In the genomic region with DNA sequence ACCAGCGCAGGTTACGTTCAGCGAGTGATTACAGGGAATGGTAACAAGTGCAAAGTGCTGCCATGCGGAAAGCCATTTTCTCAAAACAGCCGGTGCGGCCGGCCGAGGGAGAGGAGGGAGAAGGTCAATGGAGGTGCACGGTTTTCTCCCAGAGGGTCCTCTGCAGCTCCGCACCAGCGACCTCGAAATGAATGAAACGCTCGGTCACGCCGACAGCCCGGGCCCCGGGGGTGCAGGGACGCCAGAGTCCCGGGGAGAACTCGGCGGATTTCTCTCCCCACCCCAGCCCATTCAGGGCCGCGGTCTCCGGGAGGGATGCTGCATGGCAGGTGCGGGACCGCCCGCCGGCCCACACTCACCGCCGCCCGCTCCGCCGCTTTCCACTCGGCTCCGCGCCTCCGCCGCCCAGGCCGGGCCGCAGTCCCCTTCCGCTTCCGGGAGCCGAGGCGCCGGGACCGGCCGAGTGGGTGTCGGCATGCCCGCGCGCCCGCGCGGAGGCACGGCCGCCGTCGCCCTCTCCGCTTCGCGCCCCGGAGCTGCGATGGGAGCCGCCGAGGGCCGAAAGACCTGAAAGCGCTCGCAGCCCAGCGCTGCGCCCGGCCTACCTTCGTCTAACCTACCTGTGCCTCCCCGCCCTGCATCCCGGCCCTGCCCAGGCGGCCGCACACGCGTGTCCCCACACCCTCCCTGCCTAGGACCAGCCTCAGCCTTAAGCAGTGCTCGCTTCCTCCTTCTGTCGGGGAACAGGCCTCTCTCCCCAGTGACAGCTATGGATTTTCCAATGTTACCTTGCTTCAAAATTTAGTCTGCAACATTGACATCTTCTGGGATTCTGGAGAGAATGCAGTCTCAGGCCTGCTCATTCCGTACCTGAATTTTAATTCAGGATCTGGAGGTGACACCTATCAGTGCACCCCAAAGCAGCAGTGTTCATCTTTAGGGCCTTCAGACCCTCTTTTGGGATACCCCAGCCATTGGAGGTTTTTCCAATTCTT, we compare ENCODE assay signal across 7 mouse cellular contexts. TPM values are rescaled to one million over a fixed set of nuclear protein-coding genes. Genes with fewer than 3 reads are reported as not detected.
A peak's percentile ranks its signal among the peaks of the same experiment; 100 is the strongest.
DNase-seq lines count a peak whose midpoint lies in the region; ATAC-seq and TF ChIP-seq lines count a peak whose summit lies in the region.

A gene (minus strand): TSS at position 828 of the 995 bp plus-strand sequence.

- no peaks in the 10 kb centered on the region for H3K9me3 ChIP-seq in limb, embryonic 11.5 days (ENCODE audit: control insufficient read depth, low read length)
- H3K9me3 ChIP-seq in midbrain, embryonic 13.5 days: no peaks in the 10 kb centered on the region

- under 1% methylated on average over 72 of the region's 82 CpGs for WGBS in limb, embryonic 11.5 days
- WGBS in midbrain, embryonic 13.5 days: under 1% methylated on average over 47 of the region's 82 CpGs
- WGBS in small intestine, adult 2 months: 1% methylated on average over 77 of the region's 82 CpGs

- H3K4me2 ChIP-seq in limb, embryonic 11.5 days (ENCODE audit: low read depth, severe bottlenecking): peak within 1 kb of the TSS; percentile 60
- peak within 1 kb of the TSS; percentile 54 for H3K4me2 ChIP-seq in midbrain, embryonic 13.5 days (replicated peaks)

- TF ChIP-seq CTCF in small intestine, adult 2 months (IDR thresholded peaks at IDR 0.05; ENCODE audit: extremely low read depth, insufficient read length, insufficient replicate concordance, low read depth, low read length): no peak

- DNase-seq in adrenal gland, adult 18-20 months (ENCODE audit: low spot score in 2 of 2): peak; percentile 84
- peak; percentile 84 for DNase-seq in embryo, embryonic 11 days
- DNase-seq in kidney, adult 11 months: peak; percentile 79
- peak; percentile 77 for DNase-seq in limb, embryonic 11.5 days (ENCODE audit: low spot score)

- no peaks in the 10 kb centered on the region for H3K4me1 ChIP-seq in limb, embryonic 11.5 days (ENCODE audit: control insufficient read depth, insufficient read depth, low read length)
- peaks cover 22% of the 10 kb centered on the region for H3K4me1 ChIP-seq in midbrain, embryonic 13.5 days (replicated peaks)
- peaks cover 4% of the 10 kb centered on the region; the same call in 1 of the 2 replicates for H3K4me1 ChIP-seq in small intestine, adult 2 months (ENCODE audit: control insufficient read depth, insufficient read depth, insufficient read length, low read length)

- H3K27ac ChIP-seq in limb, embryonic 11.5 days (replicated peaks; ENCODE audit: low read depth, low read length): peak within 1 kb of the TSS; percentile 30; the same call in 1 of the 2 replicates
- H3K27ac ChIP-seq in midbrain, embryonic 13.5 days: peak within 1 kb of the TSS; percentile 85
- 0 out of 2 replicates have a peak within 1 kb of the TSS, but pooled peaks have one; percentile 10 for H3K27ac ChIP-seq in small intestine, adult 2 months (ENCODE audit: insufficient read depth, low read depth, low read length)

- H3K36me3 ChIP-seq in limb, embryonic 11.5 days (ENCODE audit: control insufficient read depth, insufficient read depth, low read length): no peaks in the 10 kb centered on the region
- no peaks in the 10 kb centered on the region for H3K36me3 ChIP-seq in midbrain, embryonic 13.5 days
- no peaks in the 10 kb centered on the region for H3K36me3 ChIP-seq in small intestine, adult 2 months (ENCODE audit: control insufficient read depth, insufficient read depth, low read length)

- peak; percentile 55; the same call in 1 of the 2 replicates for TF ChIP-seq POLR2A in small intestine, adult 2 months (IDR thresholded peaks at IDR 0.05; ENCODE audit: low read depth, low read length)

- peak; percentile 85 for ATAC-seq in granulocyte monocyte progenitor cell, adult 5-6 weeks (replicated peaks; ENCODE audit: poor library complexity, severe bottlenecking)
- peak; percentile 87 for ATAC-seq in limb, embryonic 11.5 days (ENCODE audit: insufficient number of reproducible peaks, low FRiP score, low TSS enrichment, low read depth)
- peak; percentile 94 for ATAC-seq in midbrain, embryonic 13.5 days

- peak within 1 kb of the TSS; percentile 88 for H3K9ac ChIP-seq in limb, embryonic 11.5 days (ENCODE audit: low read length)
- H3K9ac ChIP-seq in midbrain, embryonic 13.5 days (replicated peaks): peak within 1 kb of the TSS; percentile 87

- no peaks in the 10 kb centered on the region for H3K27me3 ChIP-seq in limb, embryonic 11.5 days (ENCODE audit: control insufficient read depth, insufficient read depth, low read length)
- no peaks in the 10 kb centered on the region for H3K27me3 ChIP-seq in midbrain, embryonic 13.5 days
- no peaks in the 10 kb centered on the region for H3K27me3 ChIP-seq in small intestine, adult 2 months (ENCODE audit: control insufficient read depth, insufficient read depth, low read length)

- peak within 1 kb of the TSS; percentile 80 for H3K4me3 ChIP-seq in limb, embryonic 11.5 days (ENCODE audit: low read depth, low read length)
- H3K4me3 ChIP-seq in midbrain, embryonic 13.5 days (replicated peaks): peak within 1 kb of the TSS; percentile 72
- H3K4me3 ChIP-seq in small intestine, adult 2 months (ENCODE audit: low read depth, low read length): peak within 1 kb of the TSS; percentile 79

RNA-seq across cellular contexts. Expression of the gene that starts here (rescaled TPM):
- total RNA-seq in adrenal gland, adult 18-20 months (2021): 10 to 100 TPM; 12.9 to 19.8 TPM
- 28.0 and 37.5 TPM in 2 replicates for total RNA-seq in granulocyte monocyte progenitor cell, adult 5-6 weeks (2014; fragmentation: Nextera tagmentation)
- total RNA-seq in granulocyte monocyte progenitor cell, adult 5-6 weeks (2017): 19.8 and 24.5 TPM in 2 replicates
- 10.1 and 11.4 TPM in 2 replicates for polyA plus RNA-seq in limb, embryonic 11.5 days (2014; fragmentation: Nextera tagmentation; extraction: Ambion mirVana)
- polyA plus RNA-seq in midbrain, embryonic 13.5 days (2015; fragmentation: Nextera tagmentation; extraction: Ambion mirVana): 16.7 and 16.9 TPM in 2 replicates
- polyA plus RNA-seq in small intestine, adult 2 months (2012; rRNA removed): 1.1 TPM in 2 replicates

Comparison
In these comparisons a context has a peak if more than half of its experiments do, and no peak if none do; other contexts are left out.
1. Peak in every context shown above with its lines: DNase-seq, ATAC-seq, H3K4me3 ChIP-seq and H3K27ac ChIP-seq.
2. H3K27ac ChIP-seq: peak in every context shown above with its lines; median percentile 85 in midbrain, embryonic 13.5 days; 30 in limb, embryonic 11.5 days; 10 in small intestine, adult 2 months.